Comparison of ENCODE assay signal across 22 mouse cellular contexts in the genomic region with DNA sequence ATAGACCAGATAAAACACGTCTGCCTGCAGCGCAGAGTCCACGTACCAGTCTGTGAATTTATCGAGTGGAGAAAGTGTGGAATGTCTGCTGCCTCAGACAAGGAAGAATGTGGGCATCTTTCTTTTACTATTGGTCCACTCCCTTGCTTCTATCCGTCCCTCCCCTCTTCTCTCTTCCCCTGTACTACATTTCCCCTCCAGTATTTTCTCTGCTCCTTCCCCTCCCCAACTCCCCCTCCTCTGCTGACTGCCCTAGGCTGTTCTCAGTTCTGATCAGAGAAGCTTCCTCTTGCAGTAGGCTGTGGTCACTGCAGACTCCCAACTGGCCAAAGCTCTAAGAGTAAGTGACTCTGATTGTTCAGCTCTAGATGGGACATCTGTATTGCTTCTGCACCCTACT.
"Had no signal": no experiment of that assay in that cellular context is flagged by ENCODE, and none has a peak within 500 bp of the region (broad histone marks: within the 10 kb centered on the region; RNA-seq: fewer than 3 reads in every experiment).

No protein-coding gene starts in this region.

- H3K4me1 ChIP-seq: limb, embryonic 12.5 days; limb, embryonic 15.5 days had no signal

- H3K4me3 ChIP-seq: kidney, embryonic 15.5 days; limb, embryonic 12.5 days; limb, embryonic 15.5 days; neural tube, embryonic 12.5 days; neural tube, embryonic 15.5 days had no signal

- H3K9ac ChIP-seq: kidney, embryonic 15.5 days; limb, embryonic 12.5 days; limb, embryonic 15.5 days; liver, embryonic 14.5 days; liver, postnatal 0 days; lung, embryonic 14.5 days; neural tube, embryonic 12.5 days; neural tube, embryonic 15.5 days had no signal

- H3K4me2 ChIP-seq: kidney, embryonic 15.5 days; limb, embryonic 12.5 days; limb, embryonic 15.5 days; liver, embryonic 11.5 days; lung, embryonic 14.5 days; midbrain, embryonic 11.5 days; neural tube, embryonic 12.5 days; neural tube, embryonic 15.5 days had no signal

- DNase-seq: kidney, adult 2 months; kidney, postnatal 4 days; left cerebral cortex, postnatal 4 days; liver, postnatal 0 days; lung, embryonic 14.5 days; midbrain, embryonic 14.5 days; right cerebral cortex, adult 18-20 months; right cerebral cortex, postnatal 14 days; right cerebral cortex, postnatal 4 days; thymus, adult 2 months; thymus, postnatal 14 days; thymus, postnatal 4 days had no signal

- H3K36me3 ChIP-seq: kidney, embryonic 15.5 days; limb, embryonic 12.5 days; limb, embryonic 15.5 days; neural tube, embryonic 12.5 days; neural tube, embryonic 15.5 days had no signal

- H3K27me3 ChIP-seq: kidney, embryonic 15.5 days; limb, embryonic 12.5 days; limb, embryonic 15.5 days; neural tube, embryonic 12.5 days; neural tube, embryonic 15.5 days had no signal

- H3K27ac ChIP-seq: kidney, embryonic 15.5 days; limb, embryonic 12.5 days; limb, embryonic 15.5 days; liver, embryonic 14.5 days; neural tube, embryonic 12.5 days; neural tube, embryonic 15.5 days; stomach, postnatal 0 days had no signal

- H3K9me3 ChIP-seq: kidney, embryonic 15.5 days; limb, embryonic 12.5 days; limb, embryonic 15.5 days; neural tube, embryonic 15.5 days had no signal

- ATAC-seq: liver, postnatal 0 days; lung, postnatal 0 days had no signal
